Mouse (Mus musculus): ENCODE measurements around the gene Spsb1. TPM values are rescaled to one million over a fixed set of nuclear protein-coding genes. Genes with fewer than 3 reads are reported as not detected.

Spsb1 gene
- polyA plus RNA-seq, 1 experiment from 2014 or later: 15.6 TPM

- H3K4me3 ChIP-seq (replicated peaks): no peak overlapping the region
- no peaks in the 10 kb centered on the region for H3K9me3 ChIP-seq
- no peak overlapping the region for H3K27ac ChIP-seq
- H3K4me1 ChIP-seq: 0 out of 2 replicates have a peak, but pooled peaks cover 4% of the 10 kb centered on the region
- no peaks in the 10 kb centered on the region for H3K36me3 ChIP-seq
- H3K27me3 ChIP-seq (replicated peaks): no peaks in the 10 kb centered on the region
- WGBS: 54% methylated on average over 3 of the region's 3 CpGs
- ATAC-seq (ENCODE audit: insufficient read depth, low FRiP score, low read depth): no peak
- no peak overlapping the region for H3K4me2 ChIP-seq
- no peak overlapping the region for H3K9ac ChIP-seq
Measured at GRCm38 (mm10) chr4:149964770-149965169, 9.9 kb upstream of the Spsb1 start.

- Histone ChIP-seq H3K27ac (no peak overlapping the region), H3K9me3 (no peaks in the 10 kb centered on the region), H3K4me2 (no peak overlapping the region), H3K9ac (no peak overlapping the region), H3K4me1 (0 out of 2 replicates have a peak, but pooled peaks cover 4% of the 10 kb centered on the region), H3K36me3 (no peaks in the 10 kb centered on the region), H3K4me3 (replicated peaks) (no peak overlapping the region), H3K27me3 (replicated peaks) (no peaks in the 10 kb centered on the region)
- 78% methylated on average over 8 of the region's 8 CpGs for WGBS
- no peak for ATAC-seq (ENCODE audit: insufficient read depth, low FRiP score, low read depth)
Measured at GRCm38 (mm10) chr4:149964285-149964684, 9.4 kb upstream of the Spsb1 start.

- WGBS: 85% methylated on average over 7 of the region's 7 CpGs
Measured at GRCm38 (mm10) chr4:149960391-149960790, 5.5 kb upstream of the Spsb1 start.

GRCm38 (mm10) chr4:149959816-149960215 lies 5.0 kb upstream of the Spsb1 start:
- Histone ChIP-seq H3K4me2 (no peak overlapping the region), H3K27ac (no peak overlapping the region), H3K9ac (no peak overlapping the region), H3K4me3 (replicated peaks) (no peak overlapping the region), H3K36me3 (no peaks in the 10 kb centered on the region), H3K4me1 (peaks cover 13% of the 10 kb centered on the region; the same call in 1 of the 2 replicates), H3K9me3 (no peaks in the 10 kb centered on the region), H3K27me3 (replicated peaks) (peaks cover 8% of the 10 kb centered on the region; the same call in 1 of the 2 replicates)
- no peak for ATAC-seq (ENCODE audit: insufficient read depth, low FRiP score, low read depth)
- 44% methylated on average over 10 of the region's 10 CpGs for WGBS

More at GRCm38 (mm10) chr4:149960391-149960790, 5.5 kb upstream of the Spsb1 start:
- Histone ChIP-seq H3K4me2 (no peak overlapping the region), H3K36me3 (no peaks in the 10 kb centered on the region), H3K27ac (no peak overlapping the region), H3K27me3 (replicated peaks) (peaks cover 8% of the 10 kb centered on the region; the same call in 1 of the 2 replicates), H3K9me3 (no peaks in the 10 kb centered on the region), H3K4me1 (peaks cover 11% of the 10 kb centered on the region; the same call in 1 of the 2 replicates), H3K9ac (no peak overlapping the region), H3K4me3 (replicated peaks) (no peak overlapping the region)
- no peak for ATAC-seq (ENCODE audit: insufficient read depth, low FRiP score, low read depth)

- under 1% methylated on average over 5 of the region's 5 CpGs for WGBS
- ATAC-seq (ENCODE audit: insufficient read depth, low FRiP score, low read depth): no peak
- H3K36me3 ChIP-seq: no peaks in the 10 kb centered on the region
Measured at GRCm38 (mm10) chr4:149958566-149958965, 3.7 kb upstream of the Spsb1 start.

GRCm38 (mm10) chr4:149956048-149956447 lies 1.2 kb upstream of the Spsb1 start:
- no peak for ATAC-seq (ENCODE audit: insufficient read depth, low FRiP score, low read depth)
- H3K9ac ChIP-seq: no peak overlapping the region
- H3K4me1 ChIP-seq: peaks cover 13% of the 10 kb centered on the region
- peaks cover 8% of the 10 kb centered on the region; the same call in 1 of the 2 replicates for H3K27me3 ChIP-seq (replicated peaks)
- no peak overlapping the region for H3K27ac ChIP-seq
- H3K4me2 ChIP-seq: no peak overlapping the region
- H3K36me3 ChIP-seq: no peaks in the 10 kb centered on the region
- 36% methylated on average over 13 of the region's 13 CpGs for WGBS
- H3K4me3 ChIP-seq (replicated peaks): no peak overlapping the region
- no peaks in the 10 kb centered on the region for H3K9me3 ChIP-seq

More at GRCm38 (mm10) chr4:149958566-149958965, 3.7 kb upstream of the Spsb1 start:
- H3K27me3 ChIP-seq (replicated peaks): peaks cover 8% of the 10 kb centered on the region; the same call in 1 of the 2 replicates
- no peak overlapping the region for H3K9ac ChIP-seq
- H3K9me3 ChIP-seq: no peaks in the 10 kb centered on the region
- H3K4me3 ChIP-seq (replicated peaks): no peak overlapping the region
- H3K4me2 ChIP-seq: no peak overlapping the region
- no peak overlapping the region for H3K27ac ChIP-seq
- H3K4me1 ChIP-seq: peaks cover 13% of the 10 kb centered on the region

- peaks cover 8% of the 10 kb centered on the region; the same call in 1 of the 2 replicates for H3K27me3 ChIP-seq (replicated peaks)
- H3K9ac ChIP-seq: no peak overlapping the region
- peak overlapping the region; percentile 91 for H3K4me2 ChIP-seq
- H3K4me1 ChIP-seq: peaks cover 13% of the 10 kb centered on the region
- H3K9me3 ChIP-seq: no peaks in the 10 kb centered on the region
- H3K27ac ChIP-seq: no peak overlapping the region
- peak overlapping the region; percentile 64 for H3K4me3 ChIP-seq (replicated peaks)
- 20% methylated on average over 15 of the region's 15 CpGs for WGBS
- ATAC-seq (ENCODE audit: insufficient read depth, low FRiP score, low read depth): no peak
- H3K36me3 ChIP-seq: no peaks in the 10 kb centered on the region
Measured at GRCm38 (mm10) chr4:149955631-149956030, 788 bp upstream of the Spsb1 start.

GRCm38 (mm10) chr4:149953621-149954481 lies 992 bp downstream of the Spsb1 start:
- Histone ChIP-seq H3K9ac (peak overlapping the region; percentile 68), H3K36me3 (no peaks in the 10 kb centered on the region), H3K9me3 (no peaks in the 10 kb centered on the region), H3K27me3 (replicated peaks) (peaks cover 8% of the 10 kb centered on the region; the same call in 1 of the 2 replicates), H3K4me3 (replicated peaks) (peak overlapping the region; percentile 64), H3K27ac (peak overlapping the region; percentile 54), H3K4me2 (peak overlapping the region; percentile 91), H3K4me1 (peaks cover 13% of the 10 kb centered on the region)
- 5% methylated on average over 32 of the region's 32 CpGs for WGBS
- no peak for ATAC-seq (ENCODE audit: insufficient read depth, low FRiP score, low read depth)

GRCm38 (mm10) chr4:149952201-149952600 lies 2.6 kb downstream of the Spsb1 start:
- Histone ChIP-seq H3K27me3 (replicated peaks) (peaks cover 8% of the 10 kb centered on the region; the same call in 1 of the 2 replicates), H3K27ac (no peak overlapping the region), H3K4me2 (no peak overlapping the region), H3K4me1 (peaks cover 10% of the 10 kb centered on the region), H3K36me3 (no peaks in the 10 kb centered on the region), H3K9ac (no peak overlapping the region), H3K4me3 (replicated peaks) (no peak overlapping the region), H3K9me3 (no peaks in the 10 kb centered on the region)
- WGBS: 82% methylated on average over 9 of the region's 9 CpGs
- ATAC-seq (ENCODE audit: insufficient read depth, low FRiP score, low read depth): no peak

GRCm38 (mm10) chr4:149951201-149951600 lies 3.6 kb downstream of the Spsb1 start:
- Histone ChIP-seq H3K9ac (no peak overlapping the region), H3K27ac (no peak overlapping the region), H3K9me3 (no peaks in the 10 kb centered on the region), H3K4me1 (peaks cover 10% of the 10 kb centered on the region), H3K4me2 (no peak overlapping the region), H3K36me3 (no peaks in the 10 kb centered on the region), H3K4me3 (replicated peaks) (no peak overlapping the region), H3K27me3 (replicated peaks) (peaks cover 7% of the 10 kb centered on the region; the same call in 1 of the 2 replicates)
- ATAC-seq (ENCODE audit: insufficient read depth, low FRiP score, low read depth): no peak
- 81% methylated on average over 13 of the region's 13 CpGs for WGBS

- no peak for ATAC-seq (ENCODE audit: insufficient read depth, low FRiP score, low read depth)
- 77% methylated on average over 13 of the region's 13 CpGs for WGBS
- Histone ChIP-seq H3K4me2 (no peak overlapping the region), H3K4me3 (replicated peaks) (no peak overlapping the region), H3K36me3 (no peaks in the 10 kb centered on the region), H3K9ac (no peak overlapping the region), H3K4me1 (peaks cover 12% of the 10 kb centered on the region), H3K27ac (no peak overlapping the region), H3K9me3 (no peaks in the 10 kb centered on the region), H3K27me3 (replicated peaks) (no peaks in the 10 kb centered on the region)
Measured at GRCm38 (mm10) chr4:149949691-149950090, 5.2 kb downstream of the Spsb1 start.

- peaks cover 26% of the 10 kb centered on the region for H3K4me1 ChIP-seq
- H3K9ac ChIP-seq: no peak overlapping the region
- no peaks in the 10 kb centered on the region for H3K9me3 ChIP-seq
- no peaks in the 10 kb centered on the region for H3K36me3 ChIP-seq
- H3K27ac ChIP-seq: no peak overlapping the region
- H3K4me2 ChIP-seq: no peak overlapping the region
- H3K27me3 ChIP-seq (replicated peaks): no peaks in the 10 kb centered on the region
- WGBS: 64% methylated on average over 5 of the region's 5 CpGs
- no peak for ATAC-seq (ENCODE audit: insufficient read depth, low FRiP score, low read depth)
- H3K4me3 ChIP-seq (replicated peaks): no peak overlapping the region
Measured at GRCm38 (mm10) chr4:149948119-149948518, 6.7 kb downstream of the Spsb1 start.

All from stomach, embryonic 15.5 days (tissue).